Mouse (Mus musculus) lung, adult 18-20 months (tissue): Measurements from ENCODE around the gene Zfp385a.

ENCODE experiments used
- DNase-seq, 2 experiments: peaks; one replicate each; pipeline ENCODE4 v3.0.0; 2022; ENCODE audit warnings: mixed read lengths in 2 of 2

The Zfp385a gene

GRCm38 (mm10) chr15:103362950-103363349 is 23.1 kb upstream of the Zfp385a start:
- no peak for DNase-seq

GRCm38 (mm10) chr15:103362333-103362732 is 22.4 kb upstream of the Zfp385a start:
- DNase-seq, result no peak

- no peak for DNase-seq
These were observed 21.4 kb upstream of the Zfp385a start for GRCm38 (mm10) chr15:103361269-103361668.

GRCm38 (mm10) chr15:103359869-103360602 is 20.1 kb upstream of the Zfp385a start:
- DNase-seq, result no peak

- DNase-seq, result no peak
These were observed 19.2 kb upstream of the Zfp385a start for GRCm38 (mm10) chr15:103359122-103359510.

- DNase-seq, result no peak
These were observed 18.6 kb upstream of the Zfp385a start for GRCm38 (mm10) chr15:103358278-103359121.

- no peak for DNase-seq
These were observed 17.9 kb upstream of the Zfp385a start for GRCm38 (mm10) chr15:103357817-103358216.

GRCm38 (mm10) chr15:103356130-103356529 is 16.2 kb upstream of the Zfp385a start:
- no peak for DNase-seq

- DNase-seq, result no peak
These were observed 15.5 kb upstream of the Zfp385a start for GRCm38 (mm10) chr15:103355420-103355819.

- DNase-seq, result no peak
These were observed 14.8 kb upstream of the Zfp385a start for GRCm38 (mm10) chr15:103354690-103355089.

- no peak for DNase-seq
These were observed 13.8 kb upstream of the Zfp385a start for GRCm38 (mm10) chr15:103353511-103354256.

- no peak for DNase-seq
These were observed 13.0 kb upstream of the Zfp385a start for GRCm38 (mm10) chr15:103352856-103353255.

- peak; percentile 64 to 72 for DNase-seq
These were observed 7.4 kb upstream of the Zfp385a start for GRCm38 (mm10) chr15:103347275-103347684.

- no peak for DNase-seq
These were observed 5.9 kb upstream of the Zfp385a start for GRCm38 (mm10) chr15:103345789-103346188.

- DNase-seq, result no peak
These were observed 3.7 kb upstream of the Zfp385a start for GRCm38 (mm10) chr15:103343556-103343955.

GRCm38 (mm10) chr15:103343008-103343407 is 3.1 kb upstream of the Zfp385a start:
- DNase-seq, result no peak

GRCm38 (mm10) chr15:103342415-103342814 is 2.5 kb upstream of the Zfp385a start:
- peak; percentile 63 to 76 for DNase-seq

- DNase-seq, result no peak
These were observed 1.7 kb upstream of the Zfp385a start for GRCm38 (mm10) chr15:103341547-103341946.

GRCm38 (mm10) chr15:103340786-103341185 is 893 bp upstream of the Zfp385a start:
- DNase-seq, result no peak

GRCm38 (mm10) chr15:103339166-103339960 is 530 bp downstream of the Zfp385a start:
- no peak for DNase-seq

GRCm38 (mm10) chr15:103338829-103339165 is 1.1 kb downstream of the Zfp385a start:
- DNase-seq, result no peak

- DNase-seq, result no peak
These were observed 2.8 kb downstream of the Zfp385a start for GRCm38 (mm10) chr15:103336996-103337667.
